Mouse (Mus musculus) liver, adult 2 months (tissue): ENCODE measurements around the gene Vmn1r177. TPM values are rescaled to one million over a fixed set of nuclear protein-coding genes. Genes with fewer than 3 reads are reported as not detected.
"Not testable (repeated sequence)": the region's sequence is repeated elsewhere in the genome, so short reads cannot be mapped to it uniquely, and the experiment has no call there.

ENCODE experiments used
- DNase-seq: peaks from one replicate; pipeline ENCODE4 v3.0.0-alpha.2; 2011; ENCODE audit warnings: low read depth, low spot score; ENCODE audit errors: extremely low read depth
- H3K27ac ChIP-seq: fragments of 200-500 bp; replicated peaks from 2 replicates; pipeline ENCODE4 v1.5.1; 2012; ENCODE audit warnings: low read depth, mild to moderate bottlenecking, control low read depth, inconsistent platforms, low read length; ENCODE audit not compliant: insufficient read depth
- H3K27me3 ChIP-seq: fragments of 200-500 bp; 2 replicates; pipeline ENCODE4 v1.6.1; 2012; ENCODE audit warnings: mild to moderate bottlenecking, moderate library complexity, low read length, inconsistent platforms; ENCODE audit not compliant: control insufficient read depth, insufficient read depth
- H3K36me3 ChIP-seq: fragments of 200-500 bp; 2 replicates; pipeline ENCODE4 v1.6.1; 2012; ENCODE audit warnings: low read length, inconsistent platforms; ENCODE audit not compliant: control insufficient read depth, insufficient read depth
- H3K4me1 ChIP-seq: fragments of 200-500 bp; 2 replicates; pipeline ENCODE4 v1.6.1; 2011; ENCODE audit warnings: low read length; ENCODE audit not compliant: control insufficient read depth, insufficient read depth
- H3K4me3 ChIP-seq: fragments of 200-500 bp; 2 replicates; pipeline ENCODE4 v1.5.1; 2011; ENCODE audit warnings: low read depth, mild to moderate bottlenecking, control low read depth, low read length, moderate library complexity; ENCODE audit not compliant: insufficient read depth
- H3K79me2 ChIP-seq: fragments of 200-500 bp; 2 replicates; pipeline ENCODE4 v1.6.1; 2012; ENCODE audit warnings: inconsistent platforms, mild to moderate bottlenecking, low read length, moderate library complexity; ENCODE audit not compliant: control insufficient read depth, insufficient read depth
- H3K9ac ChIP-seq: fragments of 200-500 bp; 2 replicates; pipeline ENCODE4 v1.6.1; 2012; ENCODE audit warnings: low read depth, mild to moderate bottlenecking, control low read depth, inconsistent platforms, low read length
- CTCF ChIP-seq: fragments of 200-500 bp; IDR thresholded peaks from 2 replicates; pipeline ENCODE4 v1.5.1; 2011; ENCODE audit warnings: low read depth, low read length, control low read depth
- POLR2A ChIP-seq: fragments of 200-500 bp; IDR thresholded peaks from 2 replicates; pipeline ENCODE4 v1.6.1; 2011; ENCODE audit warnings: low read length, control low read depth; ENCODE audit not compliant: insufficient read depth; ENCODE audit errors: extremely low read depth
- WGBS: fragments of 180-500 bp; shearing (Covaris S2); methylation state at CpG from one replicate; pipeline ENCODE4 v1.1.7; 2018; 5-methylcytosine and 5-hydroxymethylcytosine counted together
- polyA plus RNA-seq: library from polyadenylated mRNA; depleted of rRNA; stranded (reverse); fragments of >200 nt; gene quantifications from 2 replicates; pipeline ENCODE4 v1.2.3, GENCODE M21; 2012; rRNA removed
- total RNA-seq: library from RNA; depleted of rRNA; stranded (reverse); fragments of >200 nt; gene quantifications from 2 replicates; pipeline ENCODE4 v1.2.3, GENCODE M21; 2014; rRNA removed

Vmn1r177 gene
- total RNA-seq (not detected in 2 replicates), polyA plus RNA-seq (not detected in 2 replicates)

DNA sequence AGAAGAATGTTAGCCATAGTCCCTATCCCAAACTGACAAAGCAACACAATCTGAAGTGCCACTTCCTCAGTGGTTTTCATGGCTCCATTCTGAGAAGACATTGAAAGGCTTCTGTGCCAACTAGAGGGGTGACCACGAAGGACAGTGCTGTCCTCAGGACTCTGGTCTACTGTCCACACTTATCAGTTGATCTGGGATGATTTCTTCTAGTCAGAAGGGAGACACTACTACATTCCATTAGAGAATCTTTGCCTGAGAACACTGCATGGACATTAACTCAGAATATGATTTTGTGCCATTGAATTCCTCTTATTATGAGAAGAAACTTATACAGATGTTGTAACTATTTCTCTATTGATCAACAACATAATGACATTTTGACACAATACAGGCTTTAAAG, at the start of gene Vmn1r177:
TSS of gene Vmn1r177 (minus strand) at position 101 of the 400 bp plus-strand sequence.
- not testable (repeated sequence) for H3K27me3 ChIP-seq, H3K4me3 ChIP-seq, H3K9ac ChIP-seq, DNase-seq, H3K4me1 ChIP-seq, H3K79me2 ChIP-seq, H3K27ac ChIP-seq, H3K36me3 ChIP-seq
- WGBS: 6% methylated on average over 1 of the region's 1 CpGs

DNA sequence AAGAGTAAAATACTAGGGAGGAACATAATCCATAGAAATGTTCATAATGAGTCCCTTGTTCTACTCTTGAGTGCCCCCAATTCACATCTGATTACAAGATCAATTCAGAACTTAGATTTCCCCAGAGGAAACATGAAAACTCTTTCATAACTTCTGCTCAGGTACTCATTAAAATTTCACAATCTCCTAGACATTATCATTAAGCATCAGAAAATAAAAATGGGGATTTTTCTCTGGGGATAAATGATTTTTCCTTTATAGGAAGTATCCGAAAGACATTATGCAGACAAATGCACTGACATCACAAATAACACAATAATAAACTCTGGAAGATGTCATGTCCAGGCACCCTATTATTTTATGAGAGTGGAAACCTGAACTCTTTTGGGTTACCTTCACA, 25.5 kb upstream of the Vmn1r177 start, which contains the start of gene Vmn1r178:
TSS of gene Vmn1r178 (plus strand) at position 301 of the 400 bp plus-strand sequence.
- Histone ChIP-seq H3K9ac (no peak within 1 kb of the TSS), H3K79me2 (no peaks in the 10 kb centered on the region), H3K27me3 (no peaks in the 10 kb centered on the region), H3K4me1 (no peaks in the 10 kb centered on the region), H3K36me3 (no peaks in the 10 kb centered on the region), H3K27ac (no peak within 1 kb of the TSS), H3K4me3 (no peak within 1 kb of the TSS)
- DNase-seq: no peak
- WGBS: 78% methylated on average over 1 of the region's 1 CpGs
- TF ChIP-seq POLR2A (no peak), CTCF (no peak)

DNA sequence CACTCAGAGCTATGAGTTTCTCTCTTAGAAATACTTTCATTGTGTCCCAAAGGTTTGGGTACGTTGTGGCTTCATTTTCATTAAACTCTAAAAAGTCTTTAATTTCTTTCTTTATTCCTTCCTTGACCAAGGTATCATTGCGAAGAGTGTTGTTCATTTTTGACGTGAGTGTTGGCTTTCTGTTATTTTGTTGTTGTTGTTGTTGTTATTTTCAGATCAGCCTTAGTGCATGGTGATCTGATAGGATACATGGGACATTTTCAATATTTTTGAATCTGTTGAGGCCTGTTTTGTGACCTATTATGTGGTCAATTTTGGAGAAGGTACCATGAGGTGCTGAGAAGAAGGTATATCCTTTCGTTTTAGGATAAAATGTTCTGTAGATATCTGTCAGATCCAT, 10.7 kb upstream of the Vmn1r177 start:
- WGBS: 65% methylated on average over 4 of the region's 4 CpGs
- not testable (repeated sequence) for H3K4me1 ChIP-seq, H3K4me3 ChIP-seq, H3K36me3 ChIP-seq, H3K27me3 ChIP-seq, H3K79me2 ChIP-seq, H3K9ac ChIP-seq, H3K27ac ChIP-seq, DNase-seq

DNA sequence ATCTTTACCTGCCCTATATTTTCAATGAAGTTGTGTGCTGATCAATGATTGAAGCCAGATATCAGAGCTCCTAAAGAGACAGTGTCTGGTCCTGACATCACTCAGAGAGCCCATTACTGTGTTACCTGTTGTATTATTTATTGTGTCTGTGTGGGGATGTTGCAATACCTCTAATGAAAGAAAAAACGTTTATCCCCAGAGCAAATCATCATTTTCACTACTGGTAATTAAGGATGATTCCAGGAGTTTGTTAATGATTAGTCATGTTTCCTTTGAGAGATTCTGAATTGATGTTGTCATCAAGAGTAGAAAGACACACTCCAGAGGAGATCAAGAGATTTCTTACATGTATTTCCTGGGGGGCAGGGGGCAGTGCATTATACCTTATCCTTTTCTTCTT, 29.0 kb downstream of the Vmn1r177 start, which contains the start of gene Vmn1r176:
TSS of gene Vmn1r176 (minus strand) at position 101 of the 400 bp plus-strand sequence.
- H3K4me1 ChIP-seq, H3K27ac ChIP-seq, H3K4me3 ChIP-seq, H3K27me3 ChIP-seq, H3K79me2 ChIP-seq, H3K9ac ChIP-seq, DNase-seq, H3K36me3 ChIP-seq: not testable (repeated sequence)
- no CpG with 5 or more reads among the region's 1 CpGs for WGBS

Other genes starting within 250 kb of the Vmn1r177 start
- gene Vmn1r171, start 235.7 kb downstream of the Vmn1r177 start, total RNA-seq: not detected in 2 replicates
- gene Vmn1r171, start 235.7 kb downstream of the Vmn1r177 start, polyA plus RNA-seq: not detected in 2 replicates
- gene Vmn1r172, start 208.1 kb downstream of the Vmn1r177 start, total RNA-seq: not detected in 2 replicates
- not detected in 2 replicates for gene Vmn1r172, start 208.1 kb downstream of the Vmn1r177 start, polyA plus RNA-seq
- not detected in 2 replicates for gene Vmn1r173, start 165.7 kb downstream of the Vmn1r177 start, total RNA-seq
- not detected in 2 replicates for gene Vmn1r173, start 165.7 kb downstream of the Vmn1r177 start, polyA plus RNA-seq
- gene Vmn1r174, start 114.2 kb downstream of the Vmn1r177 start, total RNA-seq: not detected in 2 replicates
- not detected in 2 replicates for gene Vmn1r174, start 114.2 kb downstream of the Vmn1r177 start, polyA plus RNA-seq
- gene Vmn1r175, start 55.8 kb downstream of the Vmn1r177 start, total RNA-seq: not detected in 2 replicates
- gene Vmn1r175, start 55.8 kb downstream of the Vmn1r177 start, polyA plus RNA-seq: not detected in 2 replicates
- gene Vmn1r176, start 29.1 kb downstream of the Vmn1r177 start, total RNA-seq: not detected in 2 replicates
- gene Vmn1r176, start 29.1 kb downstream of the Vmn1r177 start, polyA plus RNA-seq: not detected in 2 replicates
- gene Vmn1r178, start 25.6 kb upstream of the Vmn1r177 start, total RNA-seq: not detected in 2 replicates
- gene Vmn1r178, start 25.6 kb upstream of the Vmn1r177 start, polyA plus RNA-seq: not detected in 2 replicates
- gene Vmn1r179, start 60.5 kb upstream of the Vmn1r177 start, total RNA-seq: not detected in 2 replicates
- not detected in 2 replicates for gene Vmn1r179, start 60.5 kb upstream of the Vmn1r177 start, polyA plus RNA-seq
- not detected in 2 replicates for gene Vmn1r180, start 84.2 kb upstream of the Vmn1r177 start, total RNA-seq
- gene Vmn1r180, start 84.2 kb upstream of the Vmn1r177 start, polyA plus RNA-seq: not detected in 2 replicates
- gene Vmn1r181, start 108.2 kb upstream of the Vmn1r177 start, total RNA-seq: not detected in 2 replicates
- gene Vmn1r181, start 108.2 kb upstream of the Vmn1r177 start, polyA plus RNA-seq: not detected in 2 replicates
- gene V1rd19, start 135.2 kb upstream of the Vmn1r177 start, total RNA-seq: not detected in 2 replicates
- gene V1rd19, start 135.2 kb upstream of the Vmn1r177 start, polyA plus RNA-seq: not detected in 2 replicates
- not detected in 2 replicates for gene Vmn1r183, start 186.8 kb upstream of the Vmn1r177 start, total RNA-seq
- not detected in 2 replicates for gene Vmn1r183, start 186.8 kb upstream of the Vmn1r177 start, polyA plus RNA-seq
- 8.6 and 9.5 TPM in 2 replicates for gene Zfp180, start 215.5 kb upstream of the Vmn1r177 start, total RNA-seq
- 11.5 and 12.7 TPM in 2 replicates for gene Zfp180, start 215.5 kb upstream of the Vmn1r177 start, polyA plus RNA-seq
- 0.81 and 1.1 TPM in 2 replicates for gene Zfp112, start 245.9 kb upstream of the Vmn1r177 start, total RNA-seq
- 0.42 and 1.1 TPM in 2 replicates for gene Zfp112, start 245.9 kb upstream of the Vmn1r177 start, polyA plus RNA-seq